Mouse (Mus musculus): Measurements from ENCODE around the gene Grhl3.
"Not testable (repeated sequence)": the region's sequence is repeated elsewhere in the genome, so short reads cannot be mapped to it uniquely, and the experiment has no call there.

The Grhl3 gene

DNA sequence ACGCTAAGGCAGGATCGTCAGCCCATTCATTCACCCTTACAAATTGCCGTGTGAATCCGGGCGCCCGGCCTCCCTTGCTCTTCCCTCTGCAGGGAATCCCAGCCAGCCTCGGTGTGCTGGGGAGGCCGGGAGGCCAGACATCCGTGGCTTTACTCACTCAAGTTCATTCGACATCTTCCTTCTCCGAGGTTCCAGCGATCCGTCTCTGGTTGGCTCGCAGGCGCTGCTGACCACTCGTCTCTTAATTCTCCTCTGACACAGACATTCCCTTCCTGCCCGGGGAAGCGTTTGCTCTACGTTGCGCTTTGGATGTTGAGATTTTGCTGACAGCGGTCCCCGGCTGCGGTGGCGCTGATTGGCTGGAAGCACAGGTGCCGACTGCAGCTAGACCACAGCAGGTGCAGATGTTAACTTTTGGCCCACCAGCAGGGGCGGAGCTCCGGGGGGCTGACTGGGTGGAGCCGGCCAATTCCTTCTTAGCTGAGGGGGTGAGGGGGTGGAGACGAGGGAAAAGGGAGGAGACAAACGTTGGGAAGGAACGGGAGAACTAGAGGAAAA is at the start of gene Grhl3:
Grhl3 (minus strand) TSS at position 380 of the 558 bp plus-strand sequence.
- peak; percentile 32 to 68 for DNase-seq

DNA sequence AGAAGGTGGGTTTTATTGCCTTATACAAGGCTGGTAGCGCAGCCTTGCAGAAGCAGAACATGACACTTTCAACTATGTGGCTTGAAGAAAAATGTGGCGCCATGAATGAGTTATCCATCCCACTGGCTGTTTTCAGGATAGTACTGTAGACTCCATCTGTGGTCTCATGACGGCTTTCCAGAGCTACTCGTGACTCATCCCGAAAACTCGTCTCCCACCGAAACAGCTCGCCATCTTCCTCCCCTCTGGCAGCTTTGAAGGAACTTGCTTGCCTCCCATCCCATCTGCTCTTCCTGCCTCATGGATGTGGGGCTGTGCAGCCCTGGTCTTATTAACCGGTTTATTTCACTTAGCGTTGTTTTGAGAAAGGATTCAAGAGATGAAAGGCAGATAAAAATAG is 48.9 kb upstream of the Grhl3 start:
- no peak for DNase-seq

DNA sequence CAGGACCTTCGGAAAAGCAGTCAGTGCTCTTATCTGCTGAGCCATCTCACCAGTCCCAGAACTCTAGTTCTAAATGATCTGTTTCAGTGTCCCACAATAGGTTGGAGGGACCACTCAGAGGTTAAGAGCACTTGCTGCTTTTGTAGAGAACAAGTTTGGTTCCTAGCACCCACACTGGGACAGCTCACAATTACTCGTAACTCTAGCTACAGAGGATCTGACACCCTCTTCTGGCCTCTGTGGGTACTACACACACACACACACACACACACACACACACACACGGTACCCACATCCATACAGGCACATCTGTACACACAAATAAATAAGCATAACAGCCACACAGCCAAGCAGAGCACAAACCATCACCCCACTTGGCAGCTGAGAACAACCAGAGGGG is 47.0 kb upstream of the Grhl3 start:
- no peak for DNase-seq

DNA sequence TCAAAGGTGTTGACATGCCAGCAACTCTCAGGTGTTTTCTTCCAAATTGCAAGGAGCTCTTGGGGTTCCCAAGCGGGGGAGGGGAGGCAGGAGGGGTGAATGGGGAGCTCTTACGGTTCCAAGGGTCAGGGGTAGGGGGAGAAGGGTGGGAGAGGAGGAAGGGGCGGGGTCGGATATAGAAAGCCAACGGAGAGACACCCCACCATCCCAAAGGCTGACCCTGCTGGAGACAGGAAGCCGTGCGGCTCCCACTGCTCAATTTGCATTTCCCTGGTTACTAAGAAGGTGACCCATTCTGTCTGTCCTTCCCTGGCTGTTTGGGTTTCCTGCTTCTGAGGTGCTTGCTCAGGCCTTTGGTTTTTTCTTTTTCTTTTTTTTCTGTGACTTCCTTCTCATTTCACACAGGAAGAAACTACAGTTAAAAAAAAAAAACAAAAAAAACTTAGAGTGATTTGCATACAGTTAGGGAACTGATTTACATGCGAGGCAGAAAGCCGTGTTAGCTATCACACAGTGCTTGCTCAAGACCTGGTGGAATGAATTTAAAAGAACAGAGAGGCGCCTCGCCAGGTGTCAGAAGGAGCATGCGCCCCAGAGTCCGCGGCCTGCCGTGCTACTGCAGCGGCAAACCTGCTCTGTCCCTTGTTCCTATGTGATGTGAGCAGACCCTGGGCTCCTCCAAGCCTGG is 44.5 kb upstream of the Grhl3 start:
- DNase-seq: peak in 1 of 2 experiments; percentile 29

DNA sequence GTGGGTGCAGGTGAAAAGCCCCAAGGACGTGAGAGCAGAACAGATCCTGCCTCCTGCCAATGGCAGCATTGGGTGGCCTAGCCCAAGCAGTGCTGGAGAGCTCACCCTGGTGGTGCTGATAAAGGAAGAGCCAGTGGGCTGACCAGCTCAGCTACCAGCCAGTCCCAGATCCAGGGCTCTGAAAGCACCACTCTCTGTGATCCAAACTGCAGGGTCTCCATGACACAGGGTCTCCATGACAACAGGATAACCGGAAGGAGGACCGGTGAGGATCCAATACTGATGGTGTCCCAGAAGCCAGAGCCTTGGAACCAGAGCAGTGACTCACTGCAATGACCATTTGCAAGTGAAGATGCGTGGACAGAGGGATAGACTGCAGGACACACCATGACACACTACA is 43.6 kb upstream of the Grhl3 start:
- no peak for DNase-seq

DNA sequence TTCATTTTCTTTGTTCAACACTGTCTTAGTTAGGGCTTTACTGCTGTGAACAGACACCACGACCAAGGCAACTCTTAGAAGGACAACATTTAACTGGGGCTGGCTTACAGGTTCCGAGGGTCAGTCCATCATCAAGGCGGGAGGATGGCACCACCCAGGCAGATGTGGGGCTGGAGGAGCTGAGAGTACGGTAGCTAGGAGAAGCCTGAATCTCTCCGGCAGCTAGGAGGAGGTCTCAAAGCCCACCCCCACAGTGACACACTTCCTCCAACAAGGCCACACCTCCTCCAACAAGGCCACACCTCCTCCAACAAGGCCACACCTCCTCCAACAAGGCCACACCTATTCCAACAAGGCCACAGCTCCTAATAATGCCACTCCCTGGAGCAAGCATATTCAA is 41.9 kb upstream of the Grhl3 start:
- not testable (repeated sequence) for DNase-seq

DNA sequence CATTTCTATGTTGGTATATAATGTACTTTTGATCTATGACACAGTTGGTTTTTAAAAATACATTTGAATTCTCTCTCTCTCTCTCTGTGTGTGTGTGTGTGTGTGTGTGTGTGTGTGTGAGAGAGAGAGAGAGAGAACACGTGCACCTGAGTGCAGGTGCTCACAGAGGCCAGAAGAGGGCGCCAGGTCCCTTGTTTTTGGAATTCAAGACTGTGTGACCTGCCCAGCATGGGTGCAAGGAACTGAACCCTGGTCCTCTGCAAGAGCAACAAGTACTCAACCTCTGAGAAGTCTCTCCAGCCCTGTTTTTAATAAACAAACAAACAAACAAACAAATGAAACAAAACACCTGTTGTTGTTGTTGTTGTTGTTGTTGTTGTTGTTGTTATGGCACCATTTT is 36.6 kb upstream of the Grhl3 start:
- DNase-seq: no peak

DNA sequence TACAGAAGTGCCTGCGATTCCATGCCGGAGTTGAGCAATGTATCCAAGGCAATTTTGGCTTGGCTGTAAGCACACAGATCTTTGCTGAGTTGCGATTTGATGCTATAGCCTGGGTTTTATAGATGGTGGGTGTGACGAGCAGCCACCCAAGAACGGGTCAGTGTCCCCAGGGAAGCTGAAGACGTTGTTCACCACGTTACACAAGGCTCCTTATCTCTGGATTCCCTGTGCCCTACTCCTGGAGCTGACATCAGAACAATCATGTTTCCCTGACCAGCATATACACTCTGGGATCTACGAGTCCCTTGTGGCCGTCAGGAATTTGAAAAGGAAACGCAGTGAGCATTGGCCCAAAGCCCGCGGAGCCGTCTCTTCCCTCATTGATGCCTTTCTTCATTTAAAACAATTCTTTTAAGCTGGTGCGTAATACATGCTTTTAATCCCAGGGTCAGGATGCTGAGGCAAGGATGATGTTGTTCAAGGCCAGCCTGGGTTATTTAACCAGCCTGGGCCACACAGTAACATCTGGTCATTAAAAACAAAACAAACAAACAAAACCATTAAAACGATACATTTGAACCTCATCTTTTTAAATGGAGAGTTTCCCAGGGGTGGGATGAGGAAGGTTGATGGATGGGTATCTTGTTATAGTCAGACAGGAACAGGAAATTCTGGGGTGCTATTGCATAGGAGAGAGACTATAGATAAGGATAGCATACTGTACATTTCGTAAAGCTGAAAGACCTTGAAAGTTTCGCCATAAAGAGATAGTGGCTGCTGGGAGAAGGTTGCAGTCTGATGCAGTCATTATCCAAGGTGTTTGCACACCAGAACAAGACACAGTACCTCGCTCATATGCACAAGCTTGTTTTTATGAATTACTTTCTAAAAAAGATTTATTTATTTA is 34.8 kb upstream of the Grhl3 start:
- DNase-seq: peak in 1 of 2 experiments; percentile 15

DNA sequence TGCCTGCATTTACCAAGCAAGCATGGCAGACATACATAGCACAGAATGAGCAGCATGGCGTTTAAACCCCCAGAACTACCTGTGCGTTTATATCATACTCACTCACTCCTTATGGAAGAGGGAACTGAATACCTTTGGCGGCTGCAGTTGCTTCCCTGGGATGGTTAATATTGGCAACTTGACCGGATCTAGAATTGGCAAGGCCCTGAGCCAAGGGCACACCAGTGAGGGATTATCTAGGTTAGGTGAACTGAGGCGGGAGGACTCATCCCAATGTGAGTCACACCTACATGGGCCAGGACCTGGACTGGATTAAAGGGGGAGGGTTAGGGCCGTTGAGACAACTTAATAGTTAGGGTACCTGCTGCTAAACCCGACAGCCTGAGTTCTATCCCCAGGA is 32.8 kb upstream of the Grhl3 start:
- DNase-seq: no peak

DNA sequence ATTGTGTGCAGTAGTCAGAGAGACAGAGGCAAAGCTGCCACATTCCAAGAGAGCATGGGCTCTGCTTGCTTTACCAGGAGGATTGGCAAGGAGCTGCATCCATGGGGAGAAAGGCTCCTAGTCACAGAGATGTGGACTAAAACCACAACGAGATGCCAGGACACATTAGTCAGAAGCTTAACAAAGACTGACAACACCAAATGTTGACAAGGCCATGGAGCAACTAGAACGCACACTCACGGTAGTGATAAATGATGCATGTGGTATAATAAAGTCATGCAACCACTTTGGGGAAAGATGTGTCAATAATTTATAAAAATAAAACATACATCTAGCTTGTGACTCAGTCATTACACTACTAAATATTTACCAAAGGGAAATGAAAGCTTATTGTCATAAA is 28.1 kb upstream of the Grhl3 start:
- no peak for DNase-seq

DNA sequence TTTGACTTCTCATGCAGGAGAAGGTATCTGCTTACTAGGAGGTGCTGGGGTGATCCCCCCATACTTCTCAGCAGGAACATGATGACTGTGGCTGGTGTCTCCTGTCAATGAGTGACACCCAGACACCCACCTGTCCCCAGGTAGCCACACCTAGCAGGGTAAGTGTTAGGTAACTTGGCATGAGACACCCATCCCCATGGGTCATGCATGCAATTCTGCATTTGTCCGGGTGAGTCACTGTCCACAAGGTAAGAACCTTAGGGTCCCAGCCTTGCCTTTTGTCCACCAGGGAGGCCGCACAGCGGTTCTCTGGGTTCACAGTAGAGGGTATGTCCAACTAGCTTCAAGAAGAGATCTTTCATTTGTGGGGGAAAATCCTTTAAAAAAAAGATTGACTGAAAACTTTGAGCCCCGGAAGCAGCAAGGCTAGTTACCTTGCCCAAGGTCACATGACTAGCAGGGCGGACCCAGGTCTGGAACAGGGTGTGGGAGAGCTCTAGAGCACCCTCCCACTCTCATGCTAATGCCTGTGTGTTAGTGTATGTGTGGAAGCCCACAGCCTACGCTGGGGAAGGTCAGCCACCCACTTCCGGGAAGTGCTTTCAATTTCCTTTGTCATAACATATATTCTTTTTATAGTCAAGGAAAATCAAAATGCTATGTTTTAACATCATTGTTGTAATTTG is 26.2 kb upstream of the Grhl3 start:
- DNase-seq: no peak

DNA sequence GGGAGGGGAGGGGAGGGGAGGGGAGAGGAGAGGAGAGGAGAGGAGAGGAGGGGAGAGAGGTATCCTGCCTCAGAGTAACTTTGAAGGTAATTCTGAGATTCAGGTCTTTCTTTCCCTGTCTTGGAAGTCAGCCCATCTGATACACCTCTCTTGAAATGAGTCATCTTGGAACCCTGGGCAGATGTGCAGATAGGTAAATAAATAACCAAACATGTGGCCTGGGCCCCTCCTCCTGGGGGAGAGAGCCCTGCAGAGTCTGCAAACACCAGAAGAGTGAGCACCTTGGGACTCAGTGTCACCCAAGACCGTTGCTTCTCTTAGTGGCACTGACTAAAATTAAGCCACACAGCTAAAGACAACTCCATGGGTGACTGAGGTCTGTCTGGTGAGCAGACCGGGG is 25.6 kb upstream of the Grhl3 start:
- DNase-seq: peak; percentile 23 to 54

DNA sequence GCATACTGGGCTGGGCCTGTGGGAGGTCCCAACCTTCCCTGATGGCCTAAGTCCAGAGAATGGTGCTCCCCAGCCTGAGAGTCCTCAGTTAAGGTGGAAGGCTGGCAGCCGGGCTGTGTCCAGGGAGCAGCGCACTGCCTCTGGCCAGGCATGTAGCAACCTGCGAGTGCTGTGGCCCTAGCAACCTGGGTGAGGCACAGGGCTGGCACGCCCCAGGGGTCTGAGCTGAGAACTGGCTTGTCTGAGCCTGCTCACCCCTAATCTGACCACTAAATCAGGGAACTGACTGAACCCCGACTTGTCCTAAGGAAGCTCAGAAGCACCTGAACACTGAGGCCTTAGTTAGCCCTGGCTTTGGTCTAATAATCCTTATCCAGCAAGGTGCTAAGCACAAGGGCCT is 24.1 kb upstream of the Grhl3 start:
- DNase-seq: peak; percentile 6 to 66

DNA sequence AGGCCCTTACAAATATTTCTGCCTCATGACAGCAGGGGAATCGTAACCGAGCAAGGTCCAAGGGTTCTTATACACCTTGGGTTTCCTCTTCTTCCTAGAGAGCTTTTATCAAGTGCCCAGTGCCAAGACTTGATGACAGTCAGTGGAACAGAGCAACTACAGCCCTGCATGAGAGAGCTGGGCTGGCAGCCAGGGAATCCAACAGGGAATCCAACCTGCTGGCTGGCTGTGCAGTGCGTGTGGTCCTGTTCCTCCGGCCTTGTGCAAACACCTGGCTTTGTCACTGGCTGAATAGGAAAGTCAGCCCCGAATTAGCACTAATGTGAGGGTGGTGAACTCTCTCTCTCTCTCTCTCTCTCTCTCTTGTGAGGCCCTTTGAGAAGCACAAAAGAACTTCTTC is 22.5 kb upstream of the Grhl3 start:
- peak; percentile 49 to 63 for DNase-seq

DNA sequence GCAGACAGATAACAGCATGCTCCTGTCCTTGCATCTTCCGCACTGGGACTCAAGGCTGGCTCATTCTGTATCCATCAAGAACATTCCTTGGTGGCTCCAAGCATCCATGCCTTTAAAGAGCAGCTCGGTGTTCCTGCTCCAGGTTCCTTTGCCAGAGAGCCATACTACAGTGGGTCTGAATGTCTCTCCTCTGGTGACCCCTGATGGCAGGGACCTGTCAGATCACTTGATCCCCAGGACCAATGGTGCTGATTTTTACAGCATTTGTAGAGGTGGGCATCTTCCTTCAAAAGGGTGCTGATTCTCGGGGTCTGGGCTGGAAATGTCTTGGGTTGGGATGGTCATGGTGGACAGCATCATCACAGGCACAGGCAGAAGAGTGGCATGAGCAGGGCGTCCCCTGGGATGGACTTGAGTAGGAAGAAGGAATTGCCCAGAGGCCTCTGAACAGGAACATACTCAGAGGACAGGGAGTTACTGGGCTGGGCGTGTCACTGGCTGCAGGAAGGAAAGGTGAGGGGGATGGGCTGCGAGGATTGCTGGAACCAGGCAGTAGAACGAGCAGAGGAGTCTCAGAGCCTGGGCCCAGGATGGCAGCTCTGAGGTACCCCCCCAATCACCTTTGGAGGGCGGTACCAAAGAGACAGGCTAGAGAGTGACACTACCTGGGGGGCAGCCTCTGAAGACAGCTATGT is 18.3 kb upstream of the Grhl3 start:
- DNase-seq: no peak

DNA sequence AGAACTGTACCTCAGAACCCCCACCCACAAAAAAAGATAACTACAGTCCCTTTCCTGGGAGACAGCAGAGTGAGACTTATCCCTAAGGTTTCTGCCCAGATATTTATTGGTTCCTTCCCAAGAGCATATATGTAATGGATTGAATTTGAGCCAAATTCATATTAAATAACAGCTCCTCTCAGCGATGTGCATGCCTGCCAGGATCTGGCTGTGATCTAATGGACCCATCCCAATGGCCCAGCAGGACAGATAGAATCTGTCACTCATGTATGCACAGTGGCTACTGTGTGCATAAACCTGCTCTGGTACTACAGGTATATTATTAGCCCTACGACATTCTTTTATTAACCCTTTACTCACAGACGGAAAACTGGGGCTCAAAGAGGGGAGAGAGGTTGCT is 17.7 kb upstream of the Grhl3 start:
- DNase-seq: no peak

DNA sequence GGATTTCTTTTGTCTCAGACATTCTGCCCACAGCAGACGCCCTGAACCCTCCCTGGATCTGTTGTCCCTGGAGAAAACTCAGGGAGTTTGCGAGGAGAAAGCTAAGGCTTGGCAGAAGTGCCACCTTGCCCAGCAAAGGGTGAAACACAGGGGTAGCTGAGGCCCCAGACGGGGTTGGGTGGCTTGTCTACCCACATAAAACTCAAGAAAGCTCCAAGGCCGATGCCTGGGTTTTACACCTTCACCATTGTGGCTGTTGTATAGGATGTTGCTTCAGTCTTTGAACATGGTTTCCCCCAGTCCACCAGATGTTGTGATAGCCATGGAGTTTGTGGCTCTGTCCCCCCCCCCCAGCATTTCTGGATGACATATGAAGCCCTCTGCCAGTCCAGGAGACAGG is 11.4 kb upstream of the Grhl3 start:
- DNase-seq: no peak

DNA sequence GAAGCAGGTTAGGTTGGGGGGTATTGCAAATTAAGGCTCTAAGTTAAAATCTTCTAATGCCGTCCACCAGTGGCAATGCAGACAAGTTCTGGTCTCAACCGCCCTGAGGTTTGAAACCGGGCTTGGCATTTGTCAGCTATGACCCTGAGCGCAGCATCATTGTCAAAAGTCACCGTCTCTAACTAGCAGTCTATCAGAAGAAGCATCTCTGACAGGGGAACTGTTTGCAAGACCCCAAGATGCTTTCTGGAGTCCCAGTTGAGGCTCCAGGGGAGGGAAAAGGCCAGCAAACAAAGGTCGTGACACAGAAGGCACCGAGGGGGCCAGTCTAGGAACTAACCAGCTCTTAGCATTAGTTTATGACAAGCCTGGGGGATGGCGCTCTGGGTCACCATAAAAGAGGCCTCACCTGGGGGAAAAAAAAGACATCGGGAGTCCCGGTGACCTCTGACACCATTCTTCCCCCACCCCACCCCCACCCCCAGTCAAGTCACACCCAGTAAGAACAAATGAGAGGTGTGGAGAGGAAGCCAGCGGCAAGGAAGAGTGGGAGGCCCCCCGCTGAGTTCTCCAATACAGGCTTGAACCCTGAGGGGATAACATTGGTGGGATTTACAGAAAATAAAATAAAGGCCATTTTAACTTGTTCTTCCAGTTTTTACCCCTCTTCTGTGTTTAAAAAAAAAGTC is 7.9 kb upstream of the Grhl3 start:
- no peak for DNase-seq

DNA sequence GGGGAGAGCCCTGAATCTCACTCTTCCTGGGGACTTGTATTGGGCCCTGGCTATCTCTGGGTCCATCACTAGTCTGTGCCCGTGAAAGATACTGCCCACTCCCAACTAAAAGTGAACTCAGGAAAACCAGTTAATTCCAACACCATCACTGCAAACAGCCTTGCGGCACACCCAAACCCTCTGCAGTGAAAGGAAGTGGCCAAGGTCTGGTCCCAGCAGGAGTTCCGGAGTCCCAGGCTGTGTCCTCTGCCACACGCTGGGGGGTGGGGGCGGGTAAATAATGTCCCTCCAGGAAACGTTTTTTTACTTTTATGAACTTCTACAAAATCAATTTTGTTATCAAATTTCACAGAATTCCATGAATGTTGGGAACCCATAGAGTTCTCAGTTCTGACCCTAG is 6.3 kb upstream of the Grhl3 start:
- DNase-seq: no peak

DNA sequence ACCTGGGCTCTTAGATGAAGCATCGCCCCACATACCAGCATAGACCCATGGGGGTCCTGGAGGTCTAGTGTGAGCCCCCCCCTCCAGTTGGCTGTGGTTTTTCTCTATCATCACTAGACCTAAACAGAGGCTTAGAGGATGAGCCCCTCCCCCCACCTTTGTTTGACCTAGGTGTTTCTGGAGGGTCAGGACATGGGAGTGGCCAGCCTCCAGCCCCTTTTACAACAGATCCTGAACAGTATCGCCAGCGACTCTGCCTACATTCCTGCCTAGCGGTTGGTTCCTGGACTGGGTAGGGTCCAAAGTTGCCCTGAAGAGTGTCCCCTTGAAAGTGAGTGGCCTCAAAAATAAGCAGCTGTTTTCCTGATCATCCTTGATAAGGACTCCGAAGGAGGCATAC is 5.1 kb upstream of the Grhl3 start:
- no peak for DNase-seq

DNA sequence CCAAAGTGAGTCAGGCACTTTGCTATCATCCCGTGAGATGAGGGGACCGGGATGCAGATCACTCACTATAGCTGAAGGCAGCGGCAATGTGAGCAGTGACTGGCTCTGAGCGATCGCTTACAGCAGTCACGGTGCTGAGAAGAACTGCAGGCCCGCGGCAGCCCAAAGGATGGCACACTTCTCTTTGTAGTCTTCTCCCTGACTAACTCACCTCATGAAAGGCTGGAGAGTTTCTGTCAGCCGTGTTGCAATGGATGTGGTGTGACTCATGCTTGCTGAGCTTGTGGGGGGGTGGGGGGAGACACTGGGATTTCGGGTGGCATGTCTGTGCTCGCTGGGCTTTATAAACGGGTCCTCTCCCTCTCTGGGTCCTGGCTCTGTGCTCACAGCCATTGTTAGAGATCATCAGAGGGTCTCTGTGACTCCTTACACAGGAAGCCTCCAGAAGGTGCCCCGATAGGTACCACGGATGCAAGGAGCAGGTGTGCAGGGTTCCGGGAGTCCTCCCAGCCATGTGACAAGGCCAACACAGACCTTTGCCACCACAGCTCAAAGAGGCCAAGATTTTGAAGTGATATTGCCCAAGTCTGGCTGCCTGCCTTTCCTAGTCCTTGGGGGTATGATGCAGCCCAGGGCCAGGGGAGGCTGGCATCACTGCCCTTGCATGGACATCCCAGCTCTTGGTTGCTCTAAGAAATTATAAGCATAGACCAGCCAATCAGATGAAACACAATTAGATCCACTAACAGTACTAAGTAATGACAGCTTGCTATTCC is 2.1 kb upstream of the Grhl3 start:
- DNase-seq: no peak
